Mouse (Mus musculus): ENCODE measurements at regions not wholly inside any gene's neighbourhood (a gene's known extent, or its start where the extent isn't known, plus 50 kb on each side); places are given as distances from the start of the nearest gene placed in this dataset.
"Not testable (repeated sequence)": the region's sequence is repeated elsewhere in the genome, so short reads cannot be mapped to it uniquely, and the experiment has no call there.

DNA sequence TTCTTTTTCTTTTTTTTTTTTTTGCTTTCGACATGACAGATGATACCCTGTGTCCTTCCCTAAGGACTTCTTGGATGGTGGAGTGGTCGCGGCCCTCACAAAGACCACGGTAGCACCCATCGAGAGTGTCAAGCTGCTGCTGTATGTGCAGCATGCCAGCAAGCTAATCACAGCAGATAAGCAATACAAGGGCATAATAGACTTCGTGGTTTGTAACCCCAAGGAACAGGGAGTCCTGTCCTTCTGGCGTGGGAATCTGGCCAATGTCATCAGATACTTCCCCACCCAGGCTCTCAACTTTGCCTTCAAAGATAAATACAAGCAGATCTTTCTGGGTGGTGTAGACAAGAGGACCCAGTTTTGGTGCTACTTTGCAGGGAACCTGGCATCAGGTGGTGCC lies 707.0 kb downstream of the A830018L16Rik start:
- H3K4me1 ChIP-seq (ENCODE audit: control insufficient read depth, insufficient read depth, low read length): no peaks in the 10 kb centered on the region
- TF ChIP-seq CTCF (IDR thresholded peaks at IDR 0.05; ENCODE audit: extremely low read depth, insufficient read depth, low read length): no peak
- no peak for TF ChIP-seq POLR2A (IDR thresholded peaks at IDR 0.05; ENCODE audit: extremely low read depth, insufficient read depth, low read length)
- no peak overlapping the region for H3K4me3 ChIP-seq (ENCODE audit: insufficient read depth, low read length)
- H3K27ac ChIP-seq (ENCODE audit: insufficient read depth, low read length): no peak overlapping the region

DNA sequence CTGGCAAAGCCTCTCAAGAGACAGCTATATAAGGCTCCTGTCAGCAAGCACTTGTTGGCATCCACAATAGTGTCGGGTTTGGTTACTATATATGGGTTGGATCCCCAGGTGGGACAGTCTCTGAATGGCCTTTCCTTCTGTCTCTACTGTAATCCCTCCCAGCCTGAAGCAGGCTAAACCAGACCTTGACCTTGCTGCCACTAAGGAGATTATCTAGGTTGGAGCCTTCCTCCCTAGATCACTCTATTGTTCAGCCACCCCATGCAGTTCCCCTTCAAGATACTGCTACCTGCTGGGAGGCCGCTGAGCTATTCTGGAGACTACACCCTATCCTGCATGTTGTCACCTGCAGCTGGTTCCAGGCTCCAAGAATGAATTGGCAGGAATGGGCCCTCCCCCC lies 712.7 kb downstream of the A830018L16Rik start:
- H3K27ac ChIP-seq (ENCODE audit: insufficient read depth, low read length); H3K4me3 ChIP-seq (ENCODE audit: insufficient read depth, low read length); H3K4me1 ChIP-seq (ENCODE audit: control insufficient read depth, insufficient read depth, low read length): not testable (repeated sequence)

DNA sequence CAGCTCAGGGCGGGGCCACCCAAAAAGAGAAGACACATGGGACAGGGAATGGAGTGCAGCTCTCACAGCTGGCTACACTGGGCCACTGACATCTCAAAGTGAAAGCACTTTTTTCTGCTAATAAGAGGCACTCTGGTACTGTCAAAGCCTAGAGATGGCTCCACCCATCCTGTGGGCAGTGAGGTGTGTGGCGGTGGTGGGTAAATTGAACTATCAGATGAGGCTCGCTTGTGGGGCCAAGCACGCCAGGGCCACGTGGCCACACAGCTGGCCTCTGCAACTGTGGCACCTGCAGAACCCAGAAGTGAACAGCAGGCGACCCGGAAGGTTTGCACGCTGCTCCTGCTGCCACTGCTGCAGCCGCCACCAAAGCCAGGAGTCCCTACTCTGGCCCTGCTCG lies 756.6 kb downstream of the A830018L16Rik start:
- Histone ChIP-seq H3K4me3 (ENCODE audit: insufficient read depth, low read length) (no peak overlapping the region), H3K27ac (ENCODE audit: insufficient read depth, low read length) (no peak overlapping the region), H3K4me1 (ENCODE audit: control insufficient read depth, insufficient read depth, low read length) (no peaks in the 10 kb centered on the region)
- TF ChIP-seq POLR2A (IDR thresholded peaks at IDR 0.05; ENCODE audit: extremely low read depth, insufficient read depth, low read length) (no peak), CTCF (IDR thresholded peaks at IDR 0.05; ENCODE audit: extremely low read depth, insufficient read depth, low read length) (no peak)

DNA sequence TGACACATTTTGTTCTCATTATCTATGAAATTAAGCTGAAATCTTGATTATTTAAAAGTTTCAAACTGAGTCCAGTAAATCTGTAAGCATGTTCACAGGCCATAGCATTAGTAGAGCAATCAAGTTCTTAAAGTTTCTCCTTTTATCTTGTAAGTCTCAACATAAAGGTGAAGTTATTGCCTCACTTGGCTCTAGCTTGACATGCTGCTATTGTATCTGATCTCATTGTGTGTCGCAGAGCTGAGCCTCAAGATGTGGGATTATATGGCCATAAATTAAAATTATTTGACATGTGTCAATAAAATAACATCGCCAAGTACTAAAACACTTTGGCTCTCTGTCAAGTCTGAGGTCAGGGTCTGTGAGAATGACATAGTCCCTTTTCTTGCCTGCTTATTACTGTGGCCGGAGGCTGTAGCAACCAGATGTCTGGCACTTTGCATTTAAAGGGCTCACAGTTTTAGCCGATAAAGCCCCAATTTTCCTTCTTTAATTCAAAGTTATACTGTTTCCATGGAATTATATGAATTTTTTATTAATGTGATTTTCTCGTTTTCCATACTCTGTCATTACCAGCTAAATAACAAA lies 775.8 kb downstream of the A830018L16Rik start:
- Histone ChIP-seq H3K4me3 (ENCODE audit: insufficient read depth, low read length) (no peak overlapping the region), H3K27ac (ENCODE audit: insufficient read depth, low read length) (no peak overlapping the region), H3K4me1 (ENCODE audit: control insufficient read depth, insufficient read depth, low read length) (no peaks in the 10 kb centered on the region)
- TF ChIP-seq CTCF (IDR thresholded peaks at IDR 0.05; ENCODE audit: extremely low read depth, insufficient read depth, low read length): no peak
- no peak for TF ChIP-seq POLR2A (IDR thresholded peaks at IDR 0.05; ENCODE audit: extremely low read depth, insufficient read depth, low read length)

DNA sequence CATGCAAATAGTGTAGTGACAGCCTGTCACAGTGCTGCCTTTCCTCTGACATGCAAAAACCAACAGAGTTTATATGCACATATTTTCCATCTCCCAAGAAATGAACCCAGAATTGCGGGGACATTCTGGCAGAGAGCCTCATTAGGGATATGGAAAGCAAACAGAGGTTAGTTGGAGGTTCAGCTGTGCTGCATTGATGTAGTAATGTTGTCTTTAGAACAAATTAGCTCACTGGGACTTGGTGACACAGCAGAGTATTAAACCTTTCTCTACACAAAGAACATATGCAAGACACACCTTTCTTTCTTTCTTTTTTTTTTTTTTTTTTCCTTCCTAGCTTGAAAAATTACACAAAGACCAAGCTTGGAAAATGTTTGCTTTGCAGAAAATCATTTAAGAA lies 778.7 kb downstream of the A830018L16Rik start:
- TF ChIP-seq CTCF (IDR thresholded peaks at IDR 0.05; ENCODE audit: extremely low read depth, insufficient read depth, low read length): no peak
- Histone ChIP-seq H3K27ac (ENCODE audit: insufficient read depth, low read length) (no peak overlapping the region), H3K4me1 (ENCODE audit: control insufficient read depth, insufficient read depth, low read length) (no peaks in the 10 kb centered on the region), H3K4me3 (ENCODE audit: insufficient read depth, low read length) (no peak overlapping the region)

DNA sequence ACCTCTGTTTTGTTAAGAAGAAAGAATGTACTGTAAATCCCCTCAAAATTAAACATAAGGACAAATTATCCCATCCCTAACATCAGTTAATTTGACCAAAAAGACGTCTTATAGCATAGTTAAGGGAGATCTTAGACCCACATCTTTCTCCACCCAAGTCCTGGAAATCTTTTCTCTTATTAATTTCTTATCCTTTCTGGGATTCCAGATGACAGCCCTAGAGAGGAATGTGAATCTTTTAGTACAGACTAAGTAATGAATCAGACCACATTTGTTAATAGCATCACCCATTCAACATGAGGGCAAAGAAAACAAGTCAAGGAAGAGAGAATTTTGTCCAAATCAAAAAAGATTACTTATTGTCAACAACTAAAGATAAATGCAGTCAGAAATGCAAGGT lies 817.2 kb downstream of the A830018L16Rik start:
- TF ChIP-seq POLR2A (IDR thresholded peaks at IDR 0.05; ENCODE audit: extremely low read depth, insufficient read depth, low read length): no peak
- TF ChIP-seq CTCF (IDR thresholded peaks at IDR 0.05; ENCODE audit: extremely low read depth, insufficient read depth, low read length): no peak
- Histone ChIP-seq H3K27ac (ENCODE audit: insufficient read depth, low read length) (no peak overlapping the region), H3K4me3 (ENCODE audit: insufficient read depth, low read length) (no peak overlapping the region), H3K4me1 (ENCODE audit: control insufficient read depth, insufficient read depth, low read length) (no peaks in the 10 kb centered on the region)

DNA sequence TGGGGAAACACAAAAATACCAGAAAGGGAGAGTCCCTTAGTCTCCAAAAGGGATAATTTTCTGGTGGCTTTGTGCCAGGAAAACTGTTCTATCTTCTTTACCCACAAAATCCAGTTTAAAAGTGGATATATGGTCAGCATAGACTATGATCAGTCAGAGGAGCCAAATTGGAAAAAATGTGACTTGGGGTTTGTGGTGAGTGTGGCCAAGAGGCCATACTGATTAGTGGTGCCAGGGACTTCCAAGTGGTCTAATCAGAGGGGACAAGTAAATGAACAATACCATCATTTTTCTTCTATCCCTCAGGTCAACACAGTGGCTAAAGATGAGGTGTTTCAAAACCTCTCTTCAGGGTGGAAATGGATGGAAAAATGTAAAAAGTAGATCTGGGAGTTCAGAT lies 828.2 kb downstream of the A830018L16Rik start:
- Histone ChIP-seq H3K4me1 (ENCODE audit: control insufficient read depth, insufficient read depth, low read length) (no peaks in the 10 kb centered on the region), H3K27ac (ENCODE audit: insufficient read depth, low read length) (no peak overlapping the region), H3K4me3 (ENCODE audit: insufficient read depth, low read length) (no peak overlapping the region)
- TF ChIP-seq CTCF (IDR thresholded peaks at IDR 0.05; ENCODE audit: extremely low read depth, insufficient read depth, low read length) (no peak), POLR2A (IDR thresholded peaks at IDR 0.05; ENCODE audit: extremely low read depth, insufficient read depth, low read length) (no peak)

DNA sequence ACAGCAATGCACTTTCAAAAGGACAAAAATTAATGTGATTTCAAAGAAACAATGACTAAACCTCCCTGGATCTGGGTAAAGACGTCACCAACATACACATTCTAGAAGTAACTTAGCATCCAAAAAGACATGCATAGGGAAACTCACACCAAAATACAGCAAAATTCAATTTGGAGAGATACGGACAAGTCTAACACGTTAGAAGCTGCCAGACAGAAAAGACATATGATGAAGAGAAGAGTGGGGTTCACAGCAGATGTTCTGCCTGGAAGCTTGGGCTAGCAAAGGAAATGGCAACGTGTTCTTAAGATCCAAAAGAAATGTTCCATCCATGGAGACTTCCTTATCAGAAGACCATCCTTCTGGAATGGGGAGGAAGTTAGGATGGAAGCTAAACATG lies 868.6 kb downstream of the A830018L16Rik start:
- no peaks in the 10 kb centered on the region for H3K4me1 ChIP-seq (ENCODE audit: control insufficient read depth, insufficient read depth, low read length)
- H3K27ac ChIP-seq (ENCODE audit: insufficient read depth, low read length): no peak overlapping the region
- H3K4me3 ChIP-seq (ENCODE audit: insufficient read depth, low read length): no peak overlapping the region
- TF ChIP-seq POLR2A (IDR thresholded peaks at IDR 0.05; ENCODE audit: extremely low read depth, insufficient read depth, low read length) (no peak), CTCF (IDR thresholded peaks at IDR 0.05; ENCODE audit: extremely low read depth, insufficient read depth, low read length) (no peak)

DNA sequence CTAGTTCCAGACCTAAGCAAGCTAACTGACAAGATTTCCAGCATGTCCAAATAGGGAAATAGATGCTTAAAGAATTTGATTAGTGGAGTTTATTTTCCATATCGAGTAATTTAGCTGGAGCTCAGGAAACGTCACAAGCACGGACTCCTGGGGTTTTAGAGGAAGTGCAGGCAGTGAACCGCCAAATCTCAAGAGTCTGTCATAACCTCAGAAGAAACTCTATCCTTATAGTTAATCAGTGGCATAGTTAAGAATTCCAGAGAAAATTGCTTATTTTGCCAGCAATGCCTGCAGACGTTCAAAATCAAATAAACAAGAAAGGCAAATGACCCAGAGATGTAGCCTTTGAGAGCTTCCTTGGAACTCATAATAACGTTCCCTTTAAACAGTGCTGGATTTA lies 871.6 kb downstream of the A830018L16Rik start:
- Histone ChIP-seq H3K4me3 (ENCODE audit: insufficient read depth, low read length) (no peak overlapping the region), H3K27ac (ENCODE audit: insufficient read depth, low read length) (no peak overlapping the region), H3K4me1 (ENCODE audit: control insufficient read depth, insufficient read depth, low read length) (no peaks in the 10 kb centered on the region)
- TF ChIP-seq CTCF (IDR thresholded peaks at IDR 0.05; ENCODE audit: extremely low read depth, insufficient read depth, low read length) (no peak), POLR2A (IDR thresholded peaks at IDR 0.05; ENCODE audit: extremely low read depth, insufficient read depth, low read length) (no peak)

DNA sequence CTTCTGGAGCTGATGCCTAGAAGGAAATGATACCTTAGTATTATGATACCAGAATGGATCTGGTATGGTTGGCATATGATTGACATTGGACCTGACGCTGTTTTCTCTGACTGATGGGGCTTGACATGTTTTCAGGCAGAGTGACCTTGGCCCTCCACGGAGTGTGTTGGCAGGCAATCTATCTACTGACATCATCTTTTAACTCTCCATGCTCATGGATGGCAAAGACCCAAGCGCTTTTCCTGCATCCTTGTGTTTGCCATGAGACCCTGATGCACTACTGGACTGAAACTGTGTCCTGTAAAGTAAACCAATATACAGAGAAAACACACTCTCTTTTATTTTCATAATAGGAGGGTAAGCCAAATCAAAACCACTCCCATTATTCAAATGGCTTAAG lies 872.1 kb downstream of the A830018L16Rik start:
- Histone ChIP-seq H3K4me1 (ENCODE audit: control insufficient read depth, insufficient read depth, low read length) (no peaks in the 10 kb centered on the region), H3K4me3 (ENCODE audit: insufficient read depth, low read length) (no peak overlapping the region), H3K27ac (ENCODE audit: insufficient read depth, low read length) (no peak overlapping the region)
- no peak for TF ChIP-seq CTCF (IDR thresholded peaks at IDR 0.05; ENCODE audit: extremely low read depth, insufficient read depth, low read length)
- TF ChIP-seq POLR2A (IDR thresholded peaks at IDR 0.05; ENCODE audit: extremely low read depth, insufficient read depth, low read length): no peak

DNA sequence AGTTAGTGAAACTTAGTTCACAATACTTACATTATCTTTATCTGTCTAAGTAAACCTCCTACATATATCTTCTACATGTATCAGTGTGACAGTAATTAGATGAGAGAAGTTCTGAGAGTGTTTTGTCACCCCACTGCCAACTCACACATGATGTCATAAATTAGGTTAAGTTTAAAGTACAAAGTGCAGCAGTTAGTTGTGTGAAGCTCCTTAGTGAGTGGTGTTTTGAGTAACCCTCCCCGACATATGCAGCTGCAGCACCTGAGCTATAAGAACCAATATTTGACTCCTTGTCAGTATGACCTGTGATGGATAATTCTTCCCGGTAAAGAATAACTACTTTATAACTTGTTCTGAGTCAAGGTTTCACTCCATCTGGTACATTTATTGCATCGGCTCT lies 874.6 kb downstream of the A830018L16Rik start:
- no peak overlapping the region for H3K4me3 ChIP-seq (ENCODE audit: insufficient read depth, low read length)
- TF ChIP-seq POLR2A (IDR thresholded peaks at IDR 0.05; ENCODE audit: extremely low read depth, insufficient read depth, low read length): no peak
- no peak for TF ChIP-seq CTCF (IDR thresholded peaks at IDR 0.05; ENCODE audit: extremely low read depth, insufficient read depth, low read length)

More for the DNA sequence above, 874.6 kb downstream of the A830018L16Rik start:
- no peak overlapping the region for H3K27ac ChIP-seq (ENCODE audit: insufficient read depth, low read length)
- no peaks in the 10 kb centered on the region for H3K4me1 ChIP-seq (ENCODE audit: control insufficient read depth, insufficient read depth, low read length)
